Mouse (Mus musculus): Measurements from ENCODE around the gene Slc47a2. TPM values are rescaled to one million over a fixed set of nuclear protein-coding genes. Genes with fewer than 3 reads are reported as not detected.

The Slc47a2 gene
- polyA plus RNA-seq, 1 experiment from 2014 or later, result 0.24 TPM

GRCm38 (mm10) chr11:61366517-61367273 lies 24.0 kb upstream of the Slc47a2 start:
- 27% methylated on average over 9 of the region's 9 CpGs for WGBS
- H3K4me2 ChIP-seq (ENCODE audit: low read depth, low read length), result peak overlapping the region; percentile 56

GRCm38 (mm10) chr11:61365938-61366337 lies 23.3 kb upstream of the Slc47a2 start:
- Histone ChIP-seq H3K9me3 (replicated peaks; ENCODE audit: control insufficient read depth, low read length) (no peaks in the 10 kb centered on the region), H3K4me3 (ENCODE audit: low read length) (peak overlapping the region; percentile 16), H3K9ac (ENCODE audit: low read length) (peak overlapping the region; percentile 51; the same call in 1 of the 2 replicates), H3K4me2 (ENCODE audit: low read depth, low read length) (peak overlapping the region; percentile 56), H3K27ac (ENCODE audit: low read length) (peak overlapping the region; percentile 93), H3K36me3 (ENCODE audit: control insufficient read depth, insufficient read depth) (no peaks in the 10 kb centered on the region), H3K27me3 (ENCODE audit: control insufficient read depth, insufficient read depth, low read length) (no peaks in the 10 kb centered on the region), H3K4me1 (ENCODE audit: control insufficient read depth, insufficient read depth, low read length) (peaks cover 34% of the 10 kb centered on the region)
- ATAC-seq (replicated peaks; ENCODE audit: extremely low read depth, insufficient read depth, low FRiP score), result no peak
- WGBS, result 37% methylated on average over 3 of the region's 3 CpGs

More at GRCm38 (mm10) chr11:61366517-61367273, 24.0 kb upstream of the Slc47a2 start:
- peak overlapping the region; percentile 93 for H3K27ac ChIP-seq (ENCODE audit: low read length)
- peak overlapping the region; percentile 16 for H3K4me3 ChIP-seq (ENCODE audit: low read length)
- H3K27me3 ChIP-seq (ENCODE audit: control insufficient read depth, insufficient read depth, low read length), result 0 out of 2 replicates have a peak, but pooled peaks cover 1% of the 10 kb centered on the region
- H3K4me1 ChIP-seq (ENCODE audit: control insufficient read depth, insufficient read depth, low read length), result peaks cover 30% of the 10 kb centered on the region
- no peaks in the 10 kb centered on the region for H3K9me3 ChIP-seq (replicated peaks; ENCODE audit: control insufficient read depth, low read length)
- no peaks in the 10 kb centered on the region for H3K36me3 ChIP-seq (ENCODE audit: control insufficient read depth, insufficient read depth)
- ATAC-seq (replicated peaks; ENCODE audit: extremely low read depth, insufficient read depth, low FRiP score), result peak; percentile 93
- H3K9ac ChIP-seq (ENCODE audit: low read length), result peak overlapping the region; percentile 51; the same call in 1 of the 2 replicates

DNA sequence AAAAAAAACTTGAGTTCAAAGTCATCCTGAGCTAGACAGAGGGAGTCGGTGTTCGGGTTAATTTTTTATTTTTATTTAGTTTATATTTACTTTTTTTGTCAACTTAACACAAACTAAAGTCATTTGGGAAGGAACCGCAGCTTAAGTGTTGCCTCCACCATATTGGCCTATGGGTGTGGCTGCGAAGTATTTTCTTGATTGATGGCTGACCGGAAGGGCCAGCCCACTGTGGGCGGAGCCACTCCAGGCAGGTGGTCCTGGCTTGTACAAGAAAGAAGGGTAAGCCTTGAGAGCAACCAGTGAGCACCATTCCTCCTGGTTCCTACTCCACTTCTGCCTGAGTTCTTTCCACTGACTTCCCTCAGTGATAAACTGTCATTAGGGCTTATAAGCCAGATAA lies 21.4 kb upstream of the Slc47a2 start:
- Histone ChIP-seq H3K36me3 (ENCODE audit: control insufficient read depth, insufficient read depth) (no peaks in the 10 kb centered on the region), H3K9me3 (replicated peaks; ENCODE audit: control insufficient read depth, low read length) (no peaks in the 10 kb centered on the region), H3K4me3 (ENCODE audit: low read length) (no peak overlapping the region), H3K27ac (ENCODE audit: low read length) (no peak overlapping the region), H3K27me3 (ENCODE audit: control insufficient read depth, insufficient read depth, low read length) (no peaks in the 10 kb centered on the region), H3K4me1 (ENCODE audit: control insufficient read depth, insufficient read depth, low read length) (peaks cover 34% of the 10 kb centered on the region), H3K4me2 (ENCODE audit: low read depth, low read length) (no peak overlapping the region), H3K9ac (ENCODE audit: low read length) (no peak overlapping the region)
- 84% methylated on average over 6 of the region's 6 CpGs for WGBS
- ATAC-seq (replicated peaks; ENCODE audit: extremely low read depth, insufficient read depth, low FRiP score), result no peak

DNA sequence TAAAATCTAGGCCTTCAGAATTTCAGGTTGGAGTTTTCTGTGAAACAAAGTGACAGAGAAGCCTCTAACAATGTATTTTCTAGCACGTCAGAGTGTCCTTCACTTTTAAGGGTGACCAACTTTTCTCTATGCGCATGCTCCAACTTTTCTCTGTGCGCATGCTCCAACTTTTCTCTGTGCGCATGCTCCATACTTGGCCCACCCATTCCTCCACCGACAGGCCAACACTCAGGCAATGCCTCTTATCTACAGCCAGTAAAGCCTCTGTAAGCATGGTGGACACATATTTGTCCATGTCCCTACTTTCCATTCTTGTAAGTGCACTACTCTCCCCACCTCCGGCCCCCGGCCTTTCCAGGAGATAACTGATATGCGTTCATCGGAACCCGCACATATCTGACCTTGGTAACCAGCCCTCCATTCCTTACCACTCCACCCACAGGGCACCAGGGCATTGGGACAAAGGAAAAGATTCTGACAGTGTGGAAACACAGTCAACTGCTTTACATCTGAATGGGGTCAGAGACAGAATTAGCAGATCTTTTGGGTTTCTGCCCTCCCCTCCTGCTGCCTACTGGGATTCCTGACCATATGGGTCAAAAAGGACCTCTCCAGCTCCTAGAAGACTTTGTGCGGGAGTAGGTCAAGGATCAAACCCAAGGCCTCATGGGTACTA lies 19.0 kb upstream of the Slc47a2 start:
- H3K4me3 ChIP-seq (ENCODE audit: low read length), result no peak overlapping the region
- H3K9ac ChIP-seq (ENCODE audit: low read length), result no peak overlapping the region
- no peaks in the 10 kb centered on the region for H3K36me3 ChIP-seq (ENCODE audit: control insufficient read depth, insufficient read depth)
- 58% methylated on average over 11 of the region's 11 CpGs for WGBS
- H3K27ac ChIP-seq (ENCODE audit: low read length), result peak overlapping the region; percentile 76
- H3K9me3 ChIP-seq (replicated peaks; ENCODE audit: control insufficient read depth, low read length), result no peaks in the 10 kb centered on the region
- ATAC-seq (replicated peaks; ENCODE audit: extremely low read depth, insufficient read depth, low FRiP score), result peak; percentile 42; the same call in 1 of the 2 replicates
- no peak overlapping the region for H3K4me2 ChIP-seq (ENCODE audit: low read depth, low read length)
- H3K27me3 ChIP-seq (ENCODE audit: control insufficient read depth, insufficient read depth, low read length), result no peaks in the 10 kb centered on the region
- peaks cover 19% of the 10 kb centered on the region for H3K4me1 ChIP-seq (ENCODE audit: control insufficient read depth, insufficient read depth, low read length)

GRCm38 (mm10) chr11:61356600-61356999 lies 13.9 kb upstream of the Slc47a2 start:
- no peaks in the 10 kb centered on the region for H3K36me3 ChIP-seq (ENCODE audit: control insufficient read depth, insufficient read depth)
- 76% methylated on average over 9 of the region's 9 CpGs for WGBS
- H3K4me2 ChIP-seq (ENCODE audit: low read depth, low read length), result no peak overlapping the region
- ATAC-seq (replicated peaks; ENCODE audit: extremely low read depth, insufficient read depth, low FRiP score), result no peak
- H3K4me3 ChIP-seq (ENCODE audit: low read length), result no peak overlapping the region
- peaks cover 2% of the 10 kb centered on the region; the same call in 1 of the 2 replicates for H3K4me1 ChIP-seq (ENCODE audit: control insufficient read depth, insufficient read depth, low read length)
- no peaks in the 10 kb centered on the region for H3K27me3 ChIP-seq (ENCODE audit: control insufficient read depth, insufficient read depth, low read length)
- H3K27ac ChIP-seq (ENCODE audit: low read length), result no peak overlapping the region
- no peaks in the 10 kb centered on the region for H3K9me3 ChIP-seq (replicated peaks; ENCODE audit: control insufficient read depth, low read length)
- H3K9ac ChIP-seq (ENCODE audit: low read length), result no peak overlapping the region

GRCm38 (mm10) chr11:61356111-61356510 lies 13.5 kb upstream of the Slc47a2 start:
- no peak for ATAC-seq (replicated peaks; ENCODE audit: extremely low read depth, insufficient read depth, low FRiP score)
- no peak overlapping the region for H3K4me2 ChIP-seq (ENCODE audit: low read depth, low read length)
- no peak overlapping the region for H3K9ac ChIP-seq (ENCODE audit: low read length)
- no peaks in the 10 kb centered on the region for H3K36me3 ChIP-seq (ENCODE audit: control insufficient read depth, insufficient read depth)
- H3K27ac ChIP-seq (ENCODE audit: low read length), result no peak overlapping the region
- 78% methylated on average over 6 of the region's 6 CpGs for WGBS
- H3K4me3 ChIP-seq (ENCODE audit: low read length), result no peak overlapping the region
- H3K9me3 ChIP-seq (replicated peaks; ENCODE audit: control insufficient read depth, low read length), result no peaks in the 10 kb centered on the region
- H3K27me3 ChIP-seq (ENCODE audit: control insufficient read depth, insufficient read depth, low read length), result no peaks in the 10 kb centered on the region
- no peaks in the 10 kb centered on the region for H3K4me1 ChIP-seq (ENCODE audit: control insufficient read depth, insufficient read depth, low read length)

DNA sequence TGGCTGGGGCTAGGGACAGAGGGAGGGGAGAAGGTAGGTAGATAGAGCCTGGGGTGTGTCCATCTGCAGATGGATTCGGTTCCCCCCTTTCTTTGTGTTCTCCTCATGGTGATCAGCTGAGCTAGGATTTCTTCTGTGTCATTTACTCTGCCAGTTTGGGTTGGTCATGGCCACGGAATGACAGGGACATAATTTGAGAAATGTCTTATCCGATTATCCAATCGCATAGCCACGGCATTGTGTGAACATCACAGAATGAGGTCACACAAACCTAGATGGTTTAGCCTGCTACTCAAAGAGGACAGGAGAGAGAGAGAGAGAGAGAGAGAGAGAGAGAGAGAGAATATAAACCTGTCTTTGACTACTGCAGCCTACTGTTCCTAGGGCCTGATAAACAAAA lies 12.7 kb upstream of the Slc47a2 start:
- no peak for ATAC-seq (replicated peaks; ENCODE audit: extremely low read depth, insufficient read depth, low FRiP score)
- H3K4me2 ChIP-seq (ENCODE audit: low read depth, low read length), result no peak overlapping the region
- no peaks in the 10 kb centered on the region for H3K4me1 ChIP-seq (ENCODE audit: control insufficient read depth, insufficient read depth, low read length)
- H3K27me3 ChIP-seq (ENCODE audit: control insufficient read depth, insufficient read depth, low read length), result no peaks in the 10 kb centered on the region
- no peak overlapping the region for H3K27ac ChIP-seq (ENCODE audit: low read length)
- WGBS, result 83% methylated on average over 5 of the region's 5 CpGs
- H3K36me3 ChIP-seq (ENCODE audit: control insufficient read depth, insufficient read depth), result no peaks in the 10 kb centered on the region
- no peak overlapping the region for H3K9ac ChIP-seq (ENCODE audit: low read length)
- H3K9me3 ChIP-seq (replicated peaks; ENCODE audit: control insufficient read depth, low read length), result no peaks in the 10 kb centered on the region
- no peak overlapping the region for H3K4me3 ChIP-seq (ENCODE audit: low read length)

- H3K36me3 ChIP-seq (ENCODE audit: control insufficient read depth, insufficient read depth), result no peaks in the 10 kb centered on the region
- ATAC-seq (replicated peaks; ENCODE audit: extremely low read depth, insufficient read depth, low FRiP score), result no peak
- H3K4me2 ChIP-seq (ENCODE audit: low read depth, low read length), result no peak overlapping the region
- no peak overlapping the region for H3K9ac ChIP-seq (ENCODE audit: low read length)
- no peaks in the 10 kb centered on the region for H3K9me3 ChIP-seq (replicated peaks; ENCODE audit: control insufficient read depth, low read length)
- no peak overlapping the region for H3K27ac ChIP-seq (ENCODE audit: low read length)
- 85% methylated on average over 6 of the region's 6 CpGs for WGBS
- no peaks in the 10 kb centered on the region for H3K4me1 ChIP-seq (ENCODE audit: control insufficient read depth, insufficient read depth, low read length)
- no peak overlapping the region for H3K4me3 ChIP-seq (ENCODE audit: low read length)
- H3K27me3 ChIP-seq (ENCODE audit: control insufficient read depth, insufficient read depth, low read length), result no peaks in the 10 kb centered on the region
These were observed 11.7 kb upstream of the Slc47a2 start for GRCm38 (mm10) chr11:61354346-61354745.

GRCm38 (mm10) chr11:61353038-61353437 lies 10.4 kb upstream of the Slc47a2 start:
- Histone ChIP-seq H3K4me2 (ENCODE audit: low read depth, low read length) (no peak overlapping the region), H3K4me3 (ENCODE audit: low read length) (no peak overlapping the region), H3K27ac (ENCODE audit: low read length) (no peak overlapping the region), H3K9me3 (replicated peaks; ENCODE audit: control insufficient read depth, low read length) (no peaks in the 10 kb centered on the region), H3K27me3 (ENCODE audit: control insufficient read depth, insufficient read depth, low read length) (no peaks in the 10 kb centered on the region; the same call in 1 of the 2 replicates), H3K4me1 (ENCODE audit: control insufficient read depth, insufficient read depth, low read length) (no peaks in the 10 kb centered on the region), H3K9ac (ENCODE audit: low read length) (no peak overlapping the region), H3K36me3 (ENCODE audit: control insufficient read depth, insufficient read depth) (no peaks in the 10 kb centered on the region)
- 66% methylated on average over 2 of the region's 2 CpGs for WGBS
- ATAC-seq (replicated peaks; ENCODE audit: extremely low read depth, insufficient read depth, low FRiP score), result no peak

Data from heart, embryonic 16.5 days (tissue).